Mouse (Mus musculus): ENCODE data around the gene Bpnt1.

DNA sequence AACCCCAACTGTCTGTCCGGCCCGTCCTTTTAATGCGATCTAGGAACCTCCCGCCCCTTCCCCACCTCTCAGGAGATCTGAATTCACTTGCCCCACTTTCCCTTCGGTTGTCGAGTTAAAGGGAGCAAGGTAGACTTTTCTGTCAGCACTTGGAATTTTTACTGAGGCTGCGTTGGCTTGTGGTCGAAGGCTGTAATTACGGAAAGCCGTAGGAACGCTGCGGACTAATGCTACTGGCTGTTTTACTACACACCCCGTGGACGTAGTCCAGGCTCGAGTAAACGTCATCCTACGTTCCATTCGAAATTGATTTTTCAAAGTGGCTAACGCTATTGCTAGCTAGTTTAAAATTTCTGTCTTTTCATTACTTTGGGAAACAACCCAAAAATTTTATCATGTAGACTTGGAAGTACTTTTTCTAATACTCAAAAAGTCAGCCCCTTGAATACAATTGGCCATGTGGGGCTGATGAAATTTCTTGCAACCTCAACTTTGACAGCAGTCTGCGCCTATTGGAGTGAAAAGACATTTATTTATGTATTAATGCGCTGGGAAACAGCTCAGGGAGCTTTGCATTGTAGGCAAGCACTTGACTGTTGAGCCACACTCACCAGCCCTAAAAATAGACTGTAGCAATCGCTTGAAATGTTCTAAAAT is 31.7 kb downstream of the Bpnt1 start:
- TF ChIP-seq CTCF (IDR thresholded peaks at IDR 0.05; ENCODE audit: low read depth) (no peak), EP300 (IDR thresholded peaks at IDR 0.05; ENCODE audit: low read depth) (no peak)
